Mouse (Mus musculus): ENCODE data around the gene Timeless. TPM values are rescaled to one million over a fixed set of nuclear protein-coding genes. Genes with fewer than 3 reads are reported as not detected.
A peak's percentile ranks its signal among the peaks of the same experiment; 100 is the strongest.
"Not testable (repeated sequence)": the region's sequence is repeated elsewhere in the genome, so short reads cannot be mapped to it uniquely, and the experiment has no call there.

The Timeless gene
- polyA plus RNA-seq (2017; shearing (Covaris generic)) = 10 to 100 TPM; 23.2 to 45.9 (median 27.2) TPM

- peak; percentile 75 for ATAC-seq
Measured at GRCm38 (mm10) chr10:128231697-128232419, at the start of gene Timeless. TSS of gene Timeless (plus strand) at chr10:128232065.

DNA sequence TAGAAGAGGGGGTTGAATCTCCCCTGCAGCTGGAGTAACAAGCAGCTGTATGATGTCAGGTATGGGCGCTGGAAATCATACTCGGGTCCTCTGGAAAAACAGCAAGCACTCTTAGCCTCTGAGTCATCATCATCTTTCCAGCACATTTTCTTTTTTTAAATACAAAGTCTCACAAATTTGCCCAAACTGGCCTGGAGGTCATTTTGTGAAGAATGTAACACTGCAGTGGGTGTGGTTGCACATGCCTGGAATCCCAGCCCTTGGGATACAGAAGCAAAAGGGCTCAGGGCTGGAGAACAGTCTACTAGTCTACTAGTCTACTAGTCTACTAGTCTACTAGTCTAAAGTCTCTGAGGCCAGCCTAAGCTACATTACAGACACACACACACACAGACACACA lies 47.6 kb upstream of the Timeless start:
- ATAC-seq = no peak

- no peak for ATAC-seq
Measured at GRCm38 (mm10) chr10:128185277-128185940, 46.5 kb upstream of the Timeless start.

DNA sequence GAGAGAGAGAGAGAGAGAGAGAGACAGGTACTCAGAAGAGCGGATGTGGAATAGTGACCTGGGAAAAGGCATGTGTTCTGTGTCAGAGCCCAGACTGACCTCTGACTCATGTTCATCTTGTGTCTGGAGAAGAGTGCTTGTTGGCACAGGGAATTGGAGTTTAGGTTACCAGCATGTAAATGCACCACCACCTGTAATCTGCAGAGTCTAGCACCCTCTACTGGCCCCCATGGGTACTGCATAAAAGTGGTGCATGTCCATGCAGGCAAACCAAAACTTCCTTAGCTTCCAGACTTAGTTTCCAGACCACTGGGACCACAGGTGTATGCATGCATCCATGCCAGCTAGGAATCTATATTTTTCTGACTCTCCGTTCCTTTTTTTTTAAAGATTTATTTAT lies 45.9 kb upstream of the Timeless start:
- peak; percentile 84 for ATAC-seq

DNA sequence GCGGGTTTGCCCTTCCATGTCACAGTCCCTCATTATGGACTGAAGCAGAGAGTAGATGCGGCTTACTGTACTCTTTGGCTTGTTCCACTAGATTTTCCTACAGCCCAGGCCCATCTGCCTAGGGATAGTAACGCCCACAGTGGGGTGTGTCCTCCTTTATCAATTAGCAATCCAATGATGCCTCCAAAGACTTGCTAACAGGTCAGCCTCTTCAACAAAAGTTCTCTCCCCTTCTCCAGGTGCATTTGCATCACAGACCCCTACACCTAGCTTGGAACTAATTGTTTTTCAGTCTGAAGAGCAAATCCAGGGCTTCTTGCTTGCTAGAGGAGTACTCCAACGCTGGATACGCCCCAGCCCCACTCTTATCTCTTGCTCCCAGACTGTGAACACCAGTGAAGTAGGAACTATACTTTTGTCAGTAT lies 44.7 kb upstream of the Timeless start:
- no peak for ATAC-seq

- peak; percentile 70 for ATAC-seq
Measured at GRCm38 (mm10) chr10:128188242-128188877, 43.5 kb upstream of the Timeless start.

- no peak for ATAC-seq
Measured at GRCm38 (mm10) chr10:128191472-128191871, 40.4 kb upstream of the Timeless start.

DNA sequence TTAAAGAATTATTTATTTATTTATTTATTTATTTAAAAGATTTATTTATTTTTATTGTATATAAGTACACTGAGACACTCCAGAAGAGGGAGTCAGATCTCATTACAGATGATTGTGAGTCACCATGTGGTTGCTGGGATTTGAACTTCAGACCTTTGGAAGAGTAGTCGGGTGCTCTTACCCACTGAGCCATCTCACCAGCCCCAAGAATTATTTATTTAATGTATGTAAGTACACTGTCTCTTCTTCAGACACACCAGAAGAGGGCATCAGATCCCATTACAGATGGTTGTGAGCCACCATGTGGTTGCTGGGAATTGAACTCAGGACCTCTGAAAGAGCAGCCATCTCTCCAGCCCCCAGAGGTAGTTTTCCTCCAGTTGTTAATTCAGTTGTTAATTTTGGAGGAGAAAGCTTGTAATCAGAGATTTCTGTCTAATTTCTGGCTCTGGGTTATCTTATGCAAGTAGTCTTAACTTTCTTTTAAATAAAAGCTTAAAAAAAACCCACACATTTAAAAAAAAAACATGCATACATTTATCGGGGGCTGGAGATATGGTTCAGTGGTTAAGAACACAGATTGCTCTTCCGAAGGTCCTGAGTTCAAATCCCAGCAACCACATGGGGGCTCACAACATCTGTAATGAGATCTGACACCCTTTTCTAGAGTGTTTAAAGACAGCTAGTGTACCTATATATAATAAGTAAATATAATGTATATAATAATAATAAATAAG lies 39.7 kb upstream of the Timeless start:
- ATAC-seq = not testable (repeated sequence)

- ATAC-seq = no peak
Measured at GRCm38 (mm10) chr10:128193113-128193512, 38.8 kb upstream of the Timeless start.

DNA sequence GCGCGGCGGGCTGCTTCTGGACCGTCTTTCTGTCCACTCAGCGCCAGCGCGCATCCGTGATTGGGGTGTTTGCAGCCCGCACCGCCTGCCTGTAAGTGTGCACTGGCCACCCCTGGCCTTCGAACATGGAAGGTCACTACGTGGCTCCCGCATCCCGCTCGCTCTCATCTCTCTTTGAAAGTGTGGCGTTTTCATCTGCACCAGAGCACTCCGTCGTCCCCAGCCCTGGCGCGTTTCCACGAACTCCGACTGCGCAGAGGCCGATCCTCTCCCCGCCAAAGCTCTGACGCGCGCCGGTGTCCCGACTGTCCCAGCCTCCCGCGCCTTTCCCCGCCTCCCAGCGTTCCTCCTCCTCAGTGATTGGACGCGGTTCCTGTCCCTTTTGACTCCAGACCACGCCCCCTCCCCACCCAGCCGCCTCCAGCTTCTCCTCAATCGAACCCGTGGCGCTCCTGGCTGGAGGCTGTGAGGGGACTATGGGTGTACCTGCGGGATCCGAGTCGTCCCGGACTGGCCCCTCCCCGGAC lies 37.8 kb upstream of the Timeless start, which contains the start of gene Gls2:
Gene Gls2 (plus strand): TSS at position 434 of the 527 bp plus-strand sequence.
- peak; percentile 85 for ATAC-seq

DNA sequence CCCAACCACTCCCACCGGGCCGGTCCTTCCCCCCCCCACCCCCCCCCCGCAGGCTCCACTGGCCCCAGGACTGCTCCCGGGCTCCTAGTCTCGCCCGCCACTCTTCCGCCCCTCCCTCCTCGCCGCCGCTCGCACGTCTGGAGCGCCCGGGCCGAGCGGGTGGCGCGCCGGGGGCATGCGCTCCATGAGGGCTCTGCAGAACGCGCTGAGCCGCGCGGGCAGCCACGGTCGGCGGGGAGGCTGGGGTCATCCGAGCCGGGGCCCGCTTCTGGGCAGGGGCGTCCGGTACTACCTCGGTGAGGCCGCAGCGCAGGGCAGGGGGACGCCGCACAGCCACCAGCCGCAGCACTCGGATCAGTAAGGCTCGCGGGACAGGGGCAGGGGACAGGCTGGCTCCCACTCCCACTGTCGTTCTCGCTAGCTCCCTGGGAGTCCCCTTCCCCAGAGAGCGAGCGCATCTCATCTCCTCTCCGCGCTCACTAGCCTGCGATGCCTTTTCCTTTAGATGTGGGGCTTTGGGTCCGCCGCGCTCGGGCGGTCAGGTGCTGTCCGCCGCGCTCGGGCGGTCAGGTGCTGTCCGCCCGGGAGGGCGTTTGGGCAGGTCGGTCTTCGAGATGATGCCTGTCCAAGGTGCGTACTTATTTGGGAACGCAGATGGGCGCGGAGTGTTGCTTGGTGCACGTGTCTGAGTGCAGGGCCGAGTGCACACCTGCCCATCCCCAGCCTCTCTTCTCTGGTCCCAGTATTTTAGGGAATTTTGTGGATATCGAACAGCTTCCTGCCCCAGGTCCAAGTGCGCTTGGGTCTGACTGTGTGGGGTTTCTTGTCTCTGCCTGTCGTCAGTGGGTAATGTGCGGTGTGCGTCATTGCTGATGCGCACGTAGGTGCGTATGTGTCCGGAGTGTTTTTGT lies 37.1 kb upstream of the Timeless start:
- peak; percentile 47 for ATAC-seq

DNA sequence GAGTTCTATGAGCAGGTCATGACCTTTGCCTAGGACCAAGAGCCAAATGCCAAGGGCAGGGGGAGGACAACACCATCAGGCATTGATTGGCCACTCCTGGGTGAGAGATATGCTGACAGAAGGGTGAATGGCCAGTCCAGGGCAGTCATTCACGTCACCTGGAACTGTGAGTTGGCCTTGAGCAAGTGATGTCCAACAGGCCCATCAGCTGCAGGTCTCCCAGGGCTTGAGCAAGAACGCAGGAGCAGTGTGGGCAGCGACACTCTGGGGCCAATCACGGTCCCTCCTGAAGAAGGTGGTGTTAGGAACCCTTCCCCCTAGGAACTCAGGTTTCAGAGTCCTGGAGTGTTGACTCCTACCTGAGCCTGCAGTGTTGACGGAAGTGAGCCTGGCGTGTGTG lies 30.0 kb upstream of the Timeless start:
- ATAC-seq = no peak

DNA sequence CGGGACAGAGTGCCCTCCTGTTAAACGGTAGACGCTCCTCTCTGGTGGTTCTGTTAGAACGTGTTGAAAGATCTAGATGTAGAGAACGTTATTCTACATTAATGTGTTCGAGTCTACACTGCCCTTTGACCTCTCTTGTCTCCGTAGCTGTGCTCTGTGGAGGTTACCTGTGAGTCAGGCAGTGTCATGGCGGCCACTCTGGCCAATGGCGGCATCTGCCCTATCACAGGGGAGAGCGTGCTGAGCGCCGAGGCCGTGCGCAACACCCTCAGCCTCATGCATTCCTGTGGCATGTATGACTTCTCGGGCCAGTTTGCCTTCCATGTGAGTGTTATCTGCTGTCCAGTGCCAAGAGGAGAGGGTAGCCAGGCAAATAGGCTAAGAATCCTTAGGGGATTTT lies 26.9 kb upstream of the Timeless start:
- no peak for ATAC-seq

DNA sequence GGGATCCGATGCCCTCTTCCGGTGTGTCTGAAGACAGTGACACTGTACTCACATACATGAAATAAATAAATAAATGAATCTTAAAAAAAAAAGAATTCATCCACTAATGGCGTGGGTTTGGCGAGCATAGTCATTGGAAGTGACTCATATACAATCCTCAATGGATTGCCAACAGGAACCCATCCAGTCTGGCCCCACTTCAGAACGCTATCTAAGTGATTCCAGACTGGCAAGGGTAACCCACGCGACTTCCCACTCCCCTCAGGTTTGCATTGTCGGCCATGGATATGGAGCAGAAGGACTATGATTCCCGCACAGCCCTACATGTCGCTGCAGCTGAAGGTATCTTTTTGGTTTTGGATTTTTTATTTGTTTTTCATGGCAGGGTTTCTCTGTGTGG lies 23.5 kb upstream of the Timeless start:
- no peak for ATAC-seq

DNA sequence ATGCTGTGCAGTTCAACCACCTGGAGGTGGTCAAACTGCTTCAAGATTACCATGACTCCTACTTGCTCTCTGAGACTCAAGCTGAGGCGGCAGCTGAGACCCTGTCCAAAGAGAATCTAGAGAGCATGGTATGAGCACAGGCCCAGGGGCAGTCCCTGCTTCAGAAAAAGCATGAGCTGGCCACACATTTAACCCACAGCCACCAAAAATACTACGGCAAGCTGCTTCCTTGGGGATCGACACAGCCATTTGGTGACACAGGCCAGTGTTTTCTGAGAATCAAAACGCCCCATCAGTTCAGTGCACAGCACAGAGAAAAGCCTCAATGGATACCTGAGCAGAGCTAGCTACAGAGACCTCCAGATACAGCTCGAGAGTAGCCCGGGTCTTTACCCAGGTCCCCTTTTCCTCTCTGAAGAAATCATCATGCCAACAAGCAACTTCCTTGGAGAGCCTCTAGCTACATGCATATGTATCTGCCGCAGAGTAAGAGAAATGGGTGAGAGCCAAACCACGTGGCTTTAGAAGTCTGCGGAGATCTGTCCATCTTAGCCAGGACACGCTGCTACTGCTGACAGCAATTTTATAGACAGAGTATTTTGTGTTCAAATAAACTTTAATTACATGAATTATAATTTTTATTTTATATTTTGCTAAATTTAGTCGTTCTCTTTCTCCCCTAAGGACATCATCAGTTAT lies 22.4 kb upstream of the Timeless start:
- no peak for ATAC-seq

DNA sequence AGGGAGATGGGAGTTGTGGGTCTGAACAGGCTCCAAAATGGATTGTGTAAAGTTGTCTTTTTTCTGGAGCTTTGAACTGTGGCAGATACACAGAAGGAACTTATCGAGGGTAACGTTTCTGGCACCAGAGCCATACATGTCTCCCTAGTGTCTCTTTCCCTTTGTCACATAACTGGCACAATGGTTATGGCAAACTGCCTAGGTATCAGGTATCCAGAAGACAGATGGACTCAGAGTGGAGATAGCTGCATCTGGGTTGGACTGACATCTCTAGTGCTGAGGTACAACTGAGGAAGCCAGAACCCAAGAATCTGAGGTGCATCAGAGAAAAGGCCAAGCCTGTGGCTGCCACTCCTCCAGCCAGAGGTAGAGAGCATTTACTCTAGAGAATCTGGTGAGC lies 21.7 kb upstream of the Timeless start:
- ATAC-seq = no peak

GRCm38 (mm10) chr10:128210954-128211353 lies 20.9 kb upstream of the Timeless start:
- no peak for ATAC-seq

GRCm38 (mm10) chr10:128211390-128212108 lies 20.3 kb upstream of the Timeless start, which contains the start of gene Spryd4:
TSS of gene Spryd4 (minus strand) at chr10:128211807.
- peak; percentile 92 for ATAC-seq

DNA sequence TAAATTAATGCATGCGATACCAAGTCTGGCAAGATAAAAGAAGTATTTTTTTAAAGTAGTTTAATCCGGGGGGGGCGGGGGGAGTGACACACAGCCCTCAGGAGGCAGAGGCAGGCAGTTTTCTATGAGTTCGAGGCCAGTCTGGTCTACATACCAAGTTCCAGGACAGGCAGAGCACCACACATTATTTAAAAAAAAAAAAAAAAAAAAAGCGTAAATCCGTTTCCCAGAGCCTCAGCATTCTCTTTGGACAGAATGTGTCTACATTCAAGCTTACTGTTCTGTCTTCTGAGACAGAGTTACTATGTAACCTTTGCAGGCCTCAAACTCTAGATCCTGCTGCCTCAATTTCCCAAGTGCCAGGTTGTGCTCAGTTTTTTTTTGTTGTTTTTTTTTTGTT lies 19.7 kb upstream of the Timeless start:
- ATAC-seq = no peak

GRCm38 (mm10) chr10:128212871-128213323 lies 19.0 kb upstream of the Timeless start:
- ATAC-seq = peak; percentile 80

All from inflammation-experienced regulatory T-cells, adult 6 months (primary cell).